Mouse (Mus musculus) intestine, postnatal 0 days (tissue): Measurements from ENCODE around the gene Shtn1. TPM values are rescaled to one million over a fixed set of nuclear protein-coding genes. Genes with fewer than 3 reads are reported as not detected.

Experiments used
- ATAC-seq: fragments of 200-750 bp; cut with Nextera tagmentation; 2 replicates; pipeline ENCODE4 v1.8.0; 2017; ENCODE audit warnings: mild to moderate bottlenecking, moderate TSS enrichment, moderate library complexity
- H3K27ac ChIP-seq: fragments of 300-500 bp; sonication (generic); 2 replicates; pipeline ENCODE4 v1.5.1; 2014; ENCODE audit warnings: mild to moderate bottlenecking, low read depth, low read length, moderate library complexity
- H3K27me3 ChIP-seq: fragments of 300-500 bp; sonication (generic); replicated peaks from 2 replicates; pipeline ENCODE4 v1.6.1; 2014; ENCODE audit warnings: low read length, mixed read lengths; ENCODE audit not compliant: control insufficient read depth, insufficient read depth
- H3K36me3 ChIP-seq: fragments of 300-500 bp; sonication (generic); 2 replicates; pipeline ENCODE4 v1.6.1; 2014; ENCODE audit warnings: mild to moderate bottlenecking, moderate library complexity; ENCODE audit not compliant: control insufficient read depth, insufficient read depth
- H3K4me1 ChIP-seq: fragments of 300-500 bp; sonication (generic); replicated peaks from 2 replicates; pipeline ENCODE4 v1.6.1; 2014; ENCODE audit warnings: antibody characterized with exemption, low read length, mixed read lengths; ENCODE audit not compliant: control insufficient read depth, insufficient read depth
- H3K4me2 ChIP-seq: fragments of 300-500 bp; sonication (generic); replicated peaks from 2 replicates; pipeline ENCODE4 v1.6.1; 2014; ENCODE audit warnings: low read depth, mild to moderate bottlenecking, moderate library complexity
- H3K4me3 ChIP-seq: fragments of 300-500 bp; sonication (generic); 2 replicates; pipeline ENCODE4 v1.5.1; 2014; ENCODE audit warnings: low read depth, low read length
- H3K9ac ChIP-seq: fragments of 300-500 bp; sonication (generic); 2 replicates; pipeline ENCODE4 v1.6.1; 2014; ENCODE audit warnings: mild to moderate bottlenecking, low read depth, low read length
- H3K9me3 ChIP-seq: fragments of 300-500 bp; sonication (generic); 2 replicates; pipeline ENCODE4 v1.6.1; 2016; ENCODE audit warnings: mixed run types; ENCODE audit not compliant: control insufficient read depth
- CTCF ChIP-seq: sonication (generic); IDR thresholded peaks from 2 replicates; pipeline ENCODE4 v1.5.1; 2016; ENCODE audit warnings: low read depth, mild to moderate bottlenecking, control low read depth, antibody characterized with exemption, moderate library complexity
- WGBS: fragments of 180-500 bp; shearing (Covaris S2); extraction: QIAGEN DNeasy Blood & Tissue Kit; methylation state at CpG from one replicate; pipeline ENCODE4 v1.1.7; 2014; 5-methylcytosine and 5-hydroxymethylcytosine counted together
- polyA plus RNA-seq: library from polyadenylated mRNA; unstranded; fragments of >200 nt; fragmentation: Nextera tagmentation; extraction: Ambion mirVana; gene quantifications from 2 replicates; pipeline ENCODE4 v1.2.1, GENCODE M21; 2015

Gene Shtn1
- polyA plus RNA-seq, 1 experiment from 2014 or later, result 11.0 TPM

- no peak for TF ChIP-seq CTCF
- Histone ChIP-seq H3K36me3 (no peaks in the 10 kb centered on the region; the same call in 1 of the 2 replicates), H3K4me3 (no peak overlapping the region), H3K4me2 (no peak overlapping the region), H3K4me1 (no peaks in the 10 kb centered on the region), H3K9me3 (no peaks in the 10 kb centered on the region), H3K27ac (no peak overlapping the region), H3K27me3 (no peaks in the 10 kb centered on the region), H3K9ac (no peak overlapping the region)
- ATAC-seq, result no peak
- WGBS, result 91% methylated on average over 8 of the region's 8 CpGs
These were observed 101.8 kb downstream of the Shtn1 start for GRCm38 (mm10) chr19:58974126-58974525.

- Histone ChIP-seq H3K4me3 (no peak overlapping the region), H3K36me3 (no peaks in the 10 kb centered on the region; the same call in 1 of the 2 replicates), H3K9me3 (no peaks in the 10 kb centered on the region), H3K27me3 (no peaks in the 10 kb centered on the region), H3K9ac (no peak overlapping the region), H3K4me1 (no peaks in the 10 kb centered on the region), H3K27ac (no peak overlapping the region), H3K4me2 (no peak overlapping the region)
- 53% methylated on average over 13 of the region's 13 CpGs for WGBS
- TF ChIP-seq CTCF, result no peak
- no peak for ATAC-seq
These were observed 105.1 kb downstream of the Shtn1 start for GRCm38 (mm10) chr19:58970826-58971225.

- no peak overlapping the region for H3K9ac ChIP-seq
- no peaks in the 10 kb centered on the region for H3K27me3 ChIP-seq
- no peaks in the 10 kb centered on the region for H3K9me3 ChIP-seq
- no peak overlapping the region for H3K4me3 ChIP-seq
- H3K27ac ChIP-seq, result no peak overlapping the region
- TF ChIP-seq CTCF, result no peak
- H3K4me1 ChIP-seq, result no peaks in the 10 kb centered on the region
- H3K4me2 ChIP-seq, result no peak overlapping the region
- no peaks in the 10 kb centered on the region for H3K36me3 ChIP-seq
- ATAC-seq, result no peak
- 26% methylated on average over 15 of the region's 15 CpGs for WGBS
These were observed 107.0 kb downstream of the Shtn1 start for GRCm38 (mm10) chr19:58968731-58969506.

GRCm38 (mm10) chr19:58963011-58963410, 112.9 kb downstream of the Shtn1 start:
- no peak for ATAC-seq
- Histone ChIP-seq H3K4me1 (no peaks in the 10 kb centered on the region), H3K27ac (no peak overlapping the region), H3K9ac (no peak overlapping the region), H3K9me3 (no peaks in the 10 kb centered on the region), H3K4me3 (no peak overlapping the region), H3K4me2 (no peak overlapping the region), H3K27me3 (no peaks in the 10 kb centered on the region), H3K36me3 (no peaks in the 10 kb centered on the region)
- TF ChIP-seq CTCF, result no peak
- WGBS, result 75% methylated on average over 8 of the region's 8 CpGs

GRCm38 (mm10) chr19:58954779-58955178, 121.1 kb downstream of the Shtn1 start:
- H3K9ac ChIP-seq, result no peak overlapping the region
- ATAC-seq, result no peak
- no peak overlapping the region for H3K27ac ChIP-seq
- H3K9me3 ChIP-seq, result no peaks in the 10 kb centered on the region
- H3K27me3 ChIP-seq, result 0 out of 2 replicates have a peak, but pooled peaks cover 6% of the 10 kb centered on the region
- no peaks in the 10 kb centered on the region for H3K4me1 ChIP-seq
- WGBS, result 85% methylated on average over 8 of the region's 8 CpGs
- no peak overlapping the region for H3K4me3 ChIP-seq
- no peaks in the 10 kb centered on the region for H3K36me3 ChIP-seq
- H3K4me2 ChIP-seq, result no peak overlapping the region
- no peak for TF ChIP-seq CTCF

GRCm38 (mm10) chr19:58952236-58952635, 123.7 kb downstream of the Shtn1 start:
- H3K27me3 ChIP-seq, result 0 out of 2 replicates have a peak, but pooled peaks cover 3% of the 10 kb centered on the region
- no peak overlapping the region for H3K27ac ChIP-seq
- H3K9me3 ChIP-seq, result no peaks in the 10 kb centered on the region
- no peaks in the 10 kb centered on the region for H3K36me3 ChIP-seq
- no peak for ATAC-seq
- no peak overlapping the region for H3K4me3 ChIP-seq
- WGBS, result 70% methylated on average over 13 of the region's 13 CpGs
- no peak overlapping the region for H3K9ac ChIP-seq
- TF ChIP-seq CTCF, result no peak
- no peaks in the 10 kb centered on the region for H3K4me1 ChIP-seq
- no peak overlapping the region for H3K4me2 ChIP-seq
